Mouse (Mus musculus) heart, adult 8-10 months (tissue): ENCODE measurements at regions not wholly inside any gene's neighbourhood (a gene's known extent, or its start where the extent isn't known, plus 50 kb on each side); places are given as distances from the start of the nearest gene placed in this dataset.

ENCODE experiments used
- DNase-seq: peaks from one replicate; pipeline ENCODE4 v3.0.0; 2022; ENCODE audit warnings: low spot score

DNA sequence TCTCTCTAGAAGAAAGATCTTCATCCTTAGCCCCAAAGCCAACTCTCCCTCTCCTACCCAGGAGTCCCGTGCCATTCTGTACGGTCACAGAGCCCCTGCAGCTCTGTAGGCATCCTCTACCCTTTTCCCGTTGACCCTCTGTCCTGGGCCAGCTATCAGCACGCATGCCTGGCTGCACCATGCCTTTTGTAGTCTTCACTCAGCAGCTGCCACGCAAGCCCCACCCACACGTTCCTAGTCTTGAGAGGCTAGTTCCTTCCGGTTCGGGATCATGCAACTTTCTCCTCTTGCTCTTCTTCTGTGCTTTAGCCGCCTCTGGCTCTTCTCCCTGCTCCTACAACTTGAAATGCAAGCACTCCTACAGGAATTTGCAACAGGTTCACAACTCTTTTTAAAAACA, 152.1 kb upstream of the Pgrmc2 start:
- peak; percentile 31 for DNase-seq

DNA sequence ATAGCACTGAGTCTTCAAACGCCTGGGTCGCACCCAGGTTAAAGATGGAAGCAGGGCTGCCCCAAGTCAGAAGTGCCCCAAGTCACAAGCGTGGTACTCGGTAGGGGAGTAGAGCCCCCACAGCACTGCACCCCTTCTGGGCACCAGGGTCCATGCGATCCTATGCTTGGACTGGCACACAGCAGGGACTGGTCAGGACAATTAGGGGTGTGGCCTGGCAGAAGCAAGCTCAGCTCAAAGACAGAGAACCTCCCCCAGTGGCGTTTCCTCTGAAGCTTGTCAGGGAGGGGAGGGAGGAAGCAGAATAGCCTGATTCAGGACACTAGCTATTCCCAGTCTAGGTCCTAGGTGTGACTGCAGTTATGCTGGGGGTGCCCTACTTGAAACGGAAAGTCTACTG, 151.3 kb upstream of the Pgrmc2 start:
- DNase-seq: no peak

- no peak for DNase-seq
These were observed 150.6 kb upstream of the Pgrmc2 start for GRCm38 (mm10) chr3:41233439-41233838.

GRCm38 (mm10) chr3:41230961-41231377, 148.1 kb upstream of the Pgrmc2 start:
- DNase-seq: no peak

GRCm38 (mm10) chr3:41229493-41229892, 146.6 kb upstream of the Pgrmc2 start:
- DNase-seq: no peak

- DNase-seq: peak; percentile 48
These were observed 145.7 kb upstream of the Pgrmc2 start for GRCm38 (mm10) chr3:41228536-41228935.

GRCm38 (mm10) chr3:41220746-41221145, 137.9 kb upstream of the Pgrmc2 start:
- no peak for DNase-seq

GRCm38 (mm10) chr3:41217770-41218169, 134.9 kb upstream of the Pgrmc2 start:
- no peak for DNase-seq

GRCm38 (mm10) chr3:41213533-41213932, 130.7 kb upstream of the Pgrmc2 start:
- no peak for DNase-seq

GRCm38 (mm10) chr3:41210333-41210732, 127.5 kb upstream of the Pgrmc2 start:
- no peak for DNase-seq

DNA sequence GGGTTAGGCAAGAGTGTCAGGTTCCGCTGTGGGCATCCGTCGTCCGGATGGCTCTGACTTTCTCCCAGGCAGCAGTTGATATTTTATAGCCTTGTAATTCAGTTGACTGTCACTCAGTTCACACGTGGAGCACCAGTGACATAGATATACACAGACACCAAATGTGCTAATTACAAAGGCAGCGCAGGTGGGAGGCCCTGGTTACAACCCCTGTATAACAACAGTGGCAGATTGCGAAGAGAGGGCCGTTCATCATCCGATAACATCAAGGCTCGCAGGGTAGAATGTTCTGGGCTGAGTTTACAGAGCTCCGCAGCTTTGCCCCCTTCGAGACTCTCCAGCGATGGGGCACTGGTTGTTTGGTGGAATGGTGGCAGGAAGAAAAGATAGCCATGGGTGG, 120.0 kb upstream of the Pgrmc2 start:
- DNase-seq: no peak

- no peak for DNase-seq
These were observed 118.9 kb upstream of the Pgrmc2 start for GRCm38 (mm10) chr3:41201782-41202181.

DNA sequence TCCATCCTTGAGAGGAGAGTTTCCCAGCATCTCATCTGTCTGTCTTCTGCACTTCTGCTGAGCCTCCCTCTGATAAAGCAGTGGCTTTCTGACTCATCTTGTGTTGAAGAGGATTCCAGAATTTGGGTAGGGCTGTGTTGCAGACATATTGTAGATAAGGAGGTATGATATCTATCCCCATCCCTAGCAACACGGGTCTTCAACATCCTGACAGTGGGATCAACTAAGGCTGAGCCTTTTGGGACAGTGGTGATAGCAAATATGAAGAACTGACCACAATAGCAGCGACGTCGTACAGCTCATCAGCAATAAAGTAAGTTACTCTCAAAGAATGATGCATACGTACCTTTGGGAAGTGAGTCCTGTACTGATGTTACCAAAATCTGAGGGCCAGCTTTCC, 117.2 kb upstream of the Pgrmc2 start:
- DNase-seq: no peak

DNA sequence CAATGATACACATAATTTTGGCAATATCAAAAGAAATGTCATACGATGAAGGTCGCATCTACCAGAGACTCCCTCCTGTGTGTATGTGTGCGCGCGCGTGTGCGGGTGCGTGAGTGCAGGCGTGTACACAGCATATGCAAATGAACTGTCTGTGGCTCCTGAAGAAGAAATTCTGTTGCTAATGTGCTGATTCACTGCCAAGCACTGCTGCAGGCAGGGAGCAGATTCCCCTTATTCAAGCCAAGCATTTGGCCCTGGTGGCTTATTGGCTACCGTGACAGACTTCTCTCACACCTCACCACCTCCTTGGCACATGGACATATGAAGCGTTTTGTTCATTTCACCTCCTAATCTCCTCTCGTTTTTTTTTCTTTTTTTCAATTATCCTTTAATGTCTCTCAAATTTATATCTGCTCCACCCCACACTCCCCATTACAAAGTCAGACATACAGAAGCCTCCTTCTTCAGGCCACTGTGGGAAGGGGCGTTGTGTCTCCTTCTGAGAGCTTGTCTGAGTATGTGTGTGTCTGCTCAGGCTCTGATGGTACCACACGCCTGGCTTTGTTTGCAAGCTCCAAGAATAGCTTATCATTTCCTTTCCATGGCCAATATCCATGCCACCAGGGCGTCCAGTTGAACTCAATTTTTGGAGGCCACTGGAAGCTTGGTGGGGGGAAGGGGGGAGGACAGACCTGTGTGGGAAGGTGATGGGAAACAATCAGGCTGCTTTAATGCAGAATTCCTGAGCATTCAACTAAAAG, 115.5 kb upstream of the Pgrmc2 start:
- peak; percentile 31 for DNase-seq

GRCm38 (mm10) chr3:41195113-41195975, 112.5 kb upstream of the Pgrmc2 start:
- DNase-seq: peak; percentile 85

- DNase-seq: no peak
These were observed 111.7 kb upstream of the Pgrmc2 start for GRCm38 (mm10) chr3:41194311-41195112.

DNA sequence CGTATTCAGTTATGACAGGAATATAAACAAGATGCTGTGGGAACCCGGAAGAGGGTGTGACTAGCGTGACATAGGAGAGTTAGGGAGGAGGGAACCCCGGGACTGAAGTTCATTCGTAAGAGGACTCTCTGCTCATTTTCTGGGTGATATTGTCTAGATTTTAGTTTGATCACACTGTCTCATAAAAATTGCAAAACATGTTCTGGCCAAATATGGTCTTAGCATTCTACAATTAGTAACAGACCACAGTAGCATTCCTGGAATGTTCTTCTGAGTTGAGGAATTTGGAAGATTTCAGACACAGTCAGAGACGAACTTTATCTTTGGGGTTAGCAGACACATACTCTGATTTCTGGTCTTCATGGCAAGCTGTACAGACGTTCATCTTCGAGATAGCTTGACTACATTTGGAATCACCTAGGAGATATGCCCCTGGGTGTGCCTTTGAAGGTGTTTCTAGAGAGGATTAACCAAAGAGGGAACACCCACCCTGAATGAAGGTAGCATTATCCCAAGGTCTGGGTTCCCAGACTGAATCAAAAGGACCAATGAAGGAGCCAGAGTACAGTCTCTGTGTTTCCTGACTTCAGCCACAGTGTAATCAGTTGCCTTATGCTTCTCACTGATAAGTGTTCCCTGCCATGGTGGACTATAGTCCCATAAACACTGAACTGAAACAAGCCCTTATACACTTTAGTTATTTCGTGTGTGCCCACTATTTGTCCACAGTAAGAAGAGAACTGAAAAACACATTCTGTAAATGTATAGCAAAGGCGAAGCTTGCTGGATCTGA, 102.7 kb upstream of the Pgrmc2 start:
- DNase-seq: no peak

GRCm38 (mm10) chr3:41184375-41184774, 101.5 kb upstream of the Pgrmc2 start:
- DNase-seq: no peak

- DNase-seq: no peak
These were observed 100.2 kb upstream of the Pgrmc2 start for GRCm38 (mm10) chr3:41182900-41183595.

DNA sequence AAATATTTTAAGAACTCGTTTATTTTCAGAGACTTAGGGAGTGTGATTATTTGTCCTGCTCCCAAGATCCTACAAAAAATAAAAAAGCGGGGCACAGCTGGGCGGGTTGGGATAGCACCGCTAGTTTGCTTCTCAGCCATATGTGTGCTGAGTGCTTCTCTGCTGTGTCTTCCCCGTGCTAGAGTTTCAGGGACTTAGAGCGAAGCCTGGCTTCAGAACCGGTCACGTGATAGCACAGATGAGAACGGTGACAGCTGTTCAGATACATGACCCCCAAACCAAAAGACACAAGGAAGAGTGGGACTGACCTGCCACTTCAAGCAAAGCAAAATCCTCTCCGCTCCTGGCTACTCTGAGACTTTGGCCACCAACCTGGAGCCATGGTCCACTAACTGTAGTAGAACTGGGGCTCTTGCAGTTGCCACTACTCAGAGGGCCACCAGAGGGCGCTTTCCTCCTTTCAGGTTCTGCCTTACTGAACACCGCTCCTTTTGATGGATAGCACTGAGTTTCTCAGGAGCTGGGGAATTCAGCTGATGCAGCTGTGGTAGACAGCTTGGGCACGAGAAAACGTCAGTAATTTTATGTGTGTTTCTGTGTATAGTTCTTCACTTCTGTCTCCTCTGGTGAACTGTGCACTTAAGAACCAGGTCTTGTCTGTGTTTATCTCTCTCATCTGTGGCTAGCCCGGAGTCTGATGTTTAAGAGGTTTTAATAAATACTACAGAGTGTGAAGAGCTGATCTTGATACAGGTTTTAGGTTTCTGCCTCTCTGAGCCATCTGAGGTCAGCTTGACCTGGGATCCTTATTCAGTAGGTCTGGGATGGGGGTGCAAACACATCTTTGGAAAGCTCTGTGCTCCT, 99.4 kb upstream of the Pgrmc2 start:
- DNase-seq: peak; percentile 80
